Mouse (Mus musculus): Measurements from ENCODE around the gene Foxd1. TPM values are rescaled to one million over a fixed set of nuclear protein-coding genes. Genes with fewer than 3 reads are reported as not detected.

The Foxd1 gene
- polyA plus RNA-seq, 1 experiment from 2014 or later: 0.04 TPM

DNA sequence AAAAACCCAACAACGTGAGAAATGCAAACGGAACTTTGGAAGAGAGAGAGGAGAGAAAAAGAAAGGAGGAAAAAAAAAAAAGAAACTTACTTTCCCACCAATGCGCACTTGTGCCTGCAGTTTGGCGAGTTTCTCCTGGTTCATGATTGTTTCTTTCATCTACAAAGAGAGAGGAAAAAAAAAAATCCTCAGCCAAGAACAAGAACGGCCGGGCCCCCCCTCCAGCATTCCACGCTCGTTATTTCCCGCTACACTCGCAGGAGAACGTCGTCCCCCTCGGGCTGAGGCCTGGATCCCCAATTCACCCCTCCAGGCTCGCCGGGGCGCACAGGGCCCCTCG, 37.9 kb upstream of the Foxd1 start:
- H3K4me3 ChIP-seq (replicated peaks; ENCODE audit: low read length): peak overlapping the region; percentile 97
- peaks cover 16% of the 10 kb centered on the region for H3K36me3 ChIP-seq (ENCODE audit: control insufficient read depth, insufficient read depth, low read length)
- H3K4me1 ChIP-seq (ENCODE audit: control insufficient read depth, insufficient read depth, low read length): peaks cover 9% of the 10 kb centered on the region
- under 1% methylated on average over 17 of the region's 17 CpGs for WGBS
- peak overlapping the region; percentile 86 for H3K27ac ChIP-seq (ENCODE audit: low read length)
- H3K27me3 ChIP-seq (ENCODE audit: control insufficient read depth, insufficient read depth, low read length): no peaks in the 10 kb centered on the region
- H3K4me2 ChIP-seq (ENCODE audit: low read depth, low read length): peak overlapping the region; percentile 88
- H3K9ac ChIP-seq (ENCODE audit: low read length): peak overlapping the region; percentile 99
- no peaks in the 10 kb centered on the region for H3K9me3 ChIP-seq (replicated peaks; ENCODE audit: control insufficient read depth, low read length)
- ATAC-seq (ENCODE audit: insufficient read depth, low FRiP score): no peak

DNA sequence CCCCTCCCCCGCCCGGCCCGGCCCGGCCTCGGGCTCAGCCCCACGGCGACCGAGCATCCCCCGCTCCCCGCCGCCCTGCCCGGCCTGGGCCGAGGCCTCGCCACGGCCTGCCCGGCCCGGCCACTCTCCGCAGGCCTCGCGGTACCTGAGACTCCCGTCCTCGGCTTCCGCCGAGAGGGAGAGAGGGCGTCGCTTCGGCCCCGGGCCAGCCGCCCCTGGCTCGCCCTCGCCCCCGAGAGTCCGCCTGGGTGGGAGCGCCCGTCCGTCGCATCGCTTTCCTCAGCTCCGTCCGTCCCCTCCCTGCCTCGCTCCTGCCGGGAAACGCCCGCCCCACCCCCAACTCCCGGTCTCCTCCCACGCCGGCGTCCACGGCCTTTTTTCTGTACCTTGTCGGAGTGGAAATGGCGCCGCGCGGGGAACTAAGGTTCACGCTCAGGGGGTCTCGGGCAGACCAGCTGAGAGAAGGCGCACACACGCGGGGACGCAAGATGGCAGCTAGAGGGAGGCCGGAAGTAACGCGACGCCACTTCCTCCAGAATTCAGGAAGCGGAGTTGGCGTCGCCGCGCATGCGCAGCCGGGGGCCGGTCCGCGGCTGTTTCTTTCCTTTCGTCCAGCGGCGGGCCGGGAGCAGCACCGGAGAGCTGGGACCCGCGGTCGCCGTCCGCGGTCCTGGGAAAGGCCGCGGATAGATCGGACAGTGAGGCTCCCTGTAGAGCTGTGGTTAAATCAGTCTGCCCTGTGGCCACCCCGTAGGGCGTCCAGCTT, 37.4 kb upstream of the Foxd1 start, which contains the start of gene Btf3:
Btf3 (minus strand) TSS at position 527 of the 766 bp plus-strand sequence.
- no peaks in the 10 kb centered on the region for H3K27me3 ChIP-seq (ENCODE audit: control insufficient read depth, insufficient read depth, low read length)
- peaks cover 9% of the 10 kb centered on the region for H3K4me1 ChIP-seq (ENCODE audit: control insufficient read depth, insufficient read depth, low read length)
- WGBS: under 1% methylated on average over 81 of the region's 90 CpGs
- peaks cover 11% of the 10 kb centered on the region for H3K36me3 ChIP-seq (ENCODE audit: control insufficient read depth, insufficient read depth, low read length)
- H3K9me3 ChIP-seq (replicated peaks; ENCODE audit: control insufficient read depth, low read length): no peaks in the 10 kb centered on the region
- H3K9ac ChIP-seq (ENCODE audit: low read length): peak within 1 kb of the TSS; percentile 99
- peak within 1 kb of the TSS; percentile 97 for H3K4me3 ChIP-seq (replicated peaks; ENCODE audit: low read length)
- peak; percentile 93 for ATAC-seq (ENCODE audit: insufficient read depth, low FRiP score)
- H3K27ac ChIP-seq (ENCODE audit: low read length): peak within 1 kb of the TSS; percentile 86
- H3K4me2 ChIP-seq (ENCODE audit: low read depth, low read length): peak within 1 kb of the TSS; percentile 88

DNA sequence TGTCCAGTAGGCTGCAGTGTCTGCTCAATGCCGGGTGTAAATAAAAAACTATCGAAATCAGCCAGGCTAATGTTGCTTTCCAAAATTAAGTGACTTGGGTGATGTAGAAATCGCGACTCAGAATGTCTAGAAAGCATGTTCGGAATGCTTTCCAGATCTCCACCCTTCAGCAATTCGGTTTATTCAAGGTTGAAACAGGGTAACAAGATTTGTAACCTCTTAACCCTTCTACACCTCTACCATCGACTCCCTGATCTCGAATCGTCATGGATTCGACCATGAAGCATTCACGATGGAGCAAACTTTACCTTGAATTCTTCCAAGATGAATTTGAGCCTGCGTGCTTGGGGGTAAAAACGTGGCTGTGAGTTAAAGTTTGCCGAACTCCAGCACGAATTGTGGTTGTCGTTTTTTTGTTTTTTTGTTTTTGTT, 36.8 kb upstream of the Foxd1 start:
- Histone ChIP-seq H3K27ac (ENCODE audit: low read length) (peak overlapping the region; percentile 86), H3K27me3 (ENCODE audit: control insufficient read depth, insufficient read depth, low read length) (no peaks in the 10 kb centered on the region), H3K9me3 (replicated peaks; ENCODE audit: control insufficient read depth, low read length) (no peaks in the 10 kb centered on the region), H3K4me2 (ENCODE audit: low read depth, low read length) (peak overlapping the region; percentile 78), H3K9ac (ENCODE audit: low read length) (peak overlapping the region; percentile 99), H3K4me3 (replicated peaks; ENCODE audit: low read length) (peak overlapping the region; percentile 97), H3K4me1 (ENCODE audit: control insufficient read depth, insufficient read depth, low read length) (peaks cover 9% of the 10 kb centered on the region), H3K36me3 (ENCODE audit: control insufficient read depth, insufficient read depth, low read length) (0 out of 2 replicates have a peak, but pooled peaks cover 6% of the 10 kb centered on the region)
- no peak; the same call in 1 of the 2 replicates for ATAC-seq (ENCODE audit: insufficient read depth, low FRiP score)
- WGBS: 2% methylated on average over 16 of the region's 16 CpGs

DNA sequence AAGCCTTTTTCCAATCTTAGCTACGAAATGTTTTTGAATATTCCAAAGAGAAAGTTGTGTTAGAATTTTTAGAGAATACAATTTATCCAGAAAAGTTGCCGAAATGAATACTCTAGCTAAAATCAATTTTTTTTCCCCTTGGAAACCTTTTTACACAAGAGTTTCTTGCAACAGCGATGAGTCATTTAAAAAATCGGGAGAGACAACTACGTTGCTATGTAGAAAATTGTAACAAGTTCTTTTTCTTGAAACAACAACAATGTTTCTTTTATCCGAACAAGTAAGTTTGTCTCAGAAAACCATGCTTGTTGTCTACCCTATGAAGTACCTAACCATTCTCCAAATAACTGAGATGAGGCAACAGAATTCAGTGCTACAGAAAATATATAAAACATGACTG, 36.1 kb upstream of the Foxd1 start:
- H3K4me1 ChIP-seq (ENCODE audit: control insufficient read depth, insufficient read depth, low read length): peaks cover 9% of the 10 kb centered on the region
- no peak overlapping the region for H3K4me2 ChIP-seq (ENCODE audit: low read depth, low read length)
- H3K9me3 ChIP-seq (replicated peaks; ENCODE audit: control insufficient read depth, low read length): no peaks in the 10 kb centered on the region
- H3K36me3 ChIP-seq (ENCODE audit: control insufficient read depth, insufficient read depth, low read length): 0 out of 2 replicates have a peak, but pooled peaks cover 3% of the 10 kb centered on the region
- H3K27ac ChIP-seq (ENCODE audit: low read length): no peak overlapping the region
- H3K4me3 ChIP-seq (replicated peaks; ENCODE audit: low read length): no peak overlapping the region
- no peak overlapping the region for H3K9ac ChIP-seq (ENCODE audit: low read length)
- ATAC-seq (ENCODE audit: insufficient read depth, low FRiP score): no peak
- no peaks in the 10 kb centered on the region for H3K27me3 ChIP-seq (ENCODE audit: control insufficient read depth, insufficient read depth, low read length)
- 88% methylated on average over 6 of the region's 6 CpGs for WGBS

DNA sequence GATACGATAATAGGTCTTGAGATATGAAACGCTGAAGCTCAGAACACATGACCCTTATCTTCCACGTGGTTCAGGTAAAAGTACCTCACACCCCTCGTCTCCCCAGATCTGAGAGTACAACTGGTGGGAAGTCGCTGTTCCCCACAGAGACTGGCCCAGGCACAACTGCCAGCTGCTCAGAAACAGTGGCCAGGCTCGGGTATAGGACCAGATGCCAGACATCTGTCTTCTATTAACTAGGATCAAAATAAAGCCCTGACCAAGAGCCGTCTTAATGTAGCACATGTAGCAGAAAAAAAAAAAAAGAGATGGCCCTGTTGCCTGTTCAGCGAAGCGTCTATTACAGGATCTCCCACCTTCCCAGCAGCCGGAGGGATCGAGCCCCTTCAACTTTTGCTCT, 29.0 kb upstream of the Foxd1 start:
- no peaks in the 10 kb centered on the region for H3K4me1 ChIP-seq (ENCODE audit: control insufficient read depth, insufficient read depth, low read length)
- H3K36me3 ChIP-seq (ENCODE audit: control insufficient read depth, insufficient read depth, low read length): no peaks in the 10 kb centered on the region
- whole genome bisulfite sequencing: 81% methylated on average over 11 of the region's 11 CpGs
- ATAC-seq (ENCODE audit: insufficient read depth, low FRiP score): no peak
- no peak overlapping the region for H3K4me3 ChIP-seq (replicated peaks; ENCODE audit: low read length)
- no peaks in the 10 kb centered on the region for H3K9me3 ChIP-seq (replicated peaks; ENCODE audit: control insufficient read depth, low read length)
- H3K9ac ChIP-seq (ENCODE audit: low read length): no peak overlapping the region
- no peaks in the 10 kb centered on the region for H3K27me3 ChIP-seq (ENCODE audit: control insufficient read depth, insufficient read depth, low read length)
- no peak overlapping the region for H3K27ac ChIP-seq (ENCODE audit: low read length)
- H3K4me2 ChIP-seq (ENCODE audit: low read depth, low read length): no peak overlapping the region

DNA sequence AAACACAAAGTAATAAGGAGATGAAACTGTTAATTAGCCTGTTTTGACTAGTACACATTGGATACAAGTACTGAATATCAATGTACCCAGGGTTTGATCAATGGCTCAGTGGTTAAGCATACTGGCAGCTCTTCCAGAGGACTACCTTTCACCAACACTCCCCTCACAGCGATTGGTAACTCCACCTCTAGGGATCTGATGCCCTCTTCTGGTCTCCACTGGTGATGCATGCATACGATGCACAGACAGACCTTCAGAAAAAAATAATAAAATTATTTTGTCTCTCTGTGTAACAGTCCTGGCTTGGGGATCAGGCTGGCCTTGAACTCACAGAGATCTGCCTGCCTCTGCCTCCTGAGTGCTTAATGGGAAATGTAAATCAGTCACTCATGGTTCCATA, 21.9 kb upstream of the Foxd1 start:
- ATAC-seq (ENCODE audit: insufficient read depth, low FRiP score): no peak
- no peak overlapping the region for H3K4me2 ChIP-seq (ENCODE audit: low read depth, low read length)
- no peaks in the 10 kb centered on the region for H3K36me3 ChIP-seq (ENCODE audit: control insufficient read depth, insufficient read depth, low read length)
- H3K27me3 ChIP-seq (ENCODE audit: control insufficient read depth, insufficient read depth, low read length): no peaks in the 10 kb centered on the region
- WGBS: 51% methylated on average over 2 of the region's 2 CpGs
- no peak overlapping the region for H3K4me3 ChIP-seq (replicated peaks; ENCODE audit: low read length)
- no peaks in the 10 kb centered on the region for H3K4me1 ChIP-seq (ENCODE audit: control insufficient read depth, insufficient read depth, low read length)
- no peaks in the 10 kb centered on the region for H3K9me3 ChIP-seq (replicated peaks; ENCODE audit: control insufficient read depth, low read length)
- no peak overlapping the region for H3K27ac ChIP-seq (ENCODE audit: low read length)
- no peak overlapping the region for H3K9ac ChIP-seq (ENCODE audit: low read length)

DNA sequence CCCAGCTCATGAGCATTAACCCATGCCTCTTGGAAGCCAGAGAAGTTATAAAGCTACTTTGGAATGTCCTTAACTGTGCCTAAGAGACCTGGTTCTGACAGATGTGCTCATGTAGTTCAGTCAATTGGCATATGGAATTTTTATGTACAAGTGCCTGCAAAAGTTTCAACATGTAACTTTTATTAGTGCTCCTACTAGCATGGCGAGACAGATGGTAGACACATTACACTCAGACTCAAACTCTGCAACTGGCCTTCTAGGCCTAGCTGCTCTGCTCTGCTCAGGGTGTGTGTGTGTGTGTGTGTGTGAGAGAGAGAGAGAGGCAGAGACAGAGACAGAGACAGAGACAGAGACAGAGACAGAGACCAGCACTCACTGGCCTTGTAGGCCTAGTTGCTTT, 17.8 kb upstream of the Foxd1 start:
- 86% methylated on average over 1 of the region's 1 CpGs for WGBS
- H3K9ac ChIP-seq (ENCODE audit: low read length): no peak overlapping the region
- no peaks in the 10 kb centered on the region for H3K4me1 ChIP-seq (ENCODE audit: control insufficient read depth, insufficient read depth, low read length)
- no peak for ATAC-seq (ENCODE audit: insufficient read depth, low FRiP score)
- no peaks in the 10 kb centered on the region for H3K36me3 ChIP-seq (ENCODE audit: control insufficient read depth, insufficient read depth, low read length)
- H3K27me3 ChIP-seq (ENCODE audit: control insufficient read depth, insufficient read depth, low read length): no peaks in the 10 kb centered on the region
- no peak overlapping the region for H3K27ac ChIP-seq (ENCODE audit: low read length)
- no peaks in the 10 kb centered on the region for H3K9me3 ChIP-seq (replicated peaks; ENCODE audit: control insufficient read depth, low read length)
- no peak overlapping the region for H3K4me3 ChIP-seq (replicated peaks; ENCODE audit: low read length)
- H3K4me2 ChIP-seq (ENCODE audit: low read depth, low read length): no peak overlapping the region

DNA sequence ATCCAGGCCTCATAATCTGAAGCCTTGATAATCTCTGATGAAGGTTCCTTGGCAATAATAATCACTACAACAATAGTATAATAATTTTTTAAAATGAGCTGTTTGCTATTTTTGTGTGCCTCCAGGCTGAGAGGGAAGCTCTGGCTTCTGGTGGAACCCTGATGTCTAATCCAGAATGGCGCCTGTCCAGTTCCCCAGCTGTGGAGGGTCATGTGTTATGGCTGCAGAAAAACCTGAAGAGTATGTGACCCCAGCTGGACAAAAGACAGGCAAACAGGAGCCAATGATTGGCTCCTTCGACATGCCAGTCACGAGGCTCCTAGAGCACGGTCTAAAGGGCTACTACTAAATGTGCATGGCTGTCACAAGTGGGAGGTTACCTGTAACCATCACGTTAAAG, 13.5 kb upstream of the Foxd1 start:
- ATAC-seq (ENCODE audit: insufficient read depth, low FRiP score): no peak
- Histone ChIP-seq H3K36me3 (ENCODE audit: control insufficient read depth, insufficient read depth, low read length) (no peaks in the 10 kb centered on the region), H3K9ac (ENCODE audit: low read length) (no peak overlapping the region), H3K4me2 (ENCODE audit: low read depth, low read length) (no peak overlapping the region), H3K4me1 (ENCODE audit: control insufficient read depth, insufficient read depth, low read length) (no peaks in the 10 kb centered on the region), H3K27me3 (ENCODE audit: control insufficient read depth, insufficient read depth, low read length) (no peaks in the 10 kb centered on the region), H3K9me3 (replicated peaks; ENCODE audit: control insufficient read depth, low read length) (no peaks in the 10 kb centered on the region), H3K27ac (ENCODE audit: low read length) (no peak overlapping the region), H3K4me3 (replicated peaks; ENCODE audit: low read length) (no peak overlapping the region)
- WGBS: 69% methylated on average over 5 of the region's 5 CpGs

DNA sequence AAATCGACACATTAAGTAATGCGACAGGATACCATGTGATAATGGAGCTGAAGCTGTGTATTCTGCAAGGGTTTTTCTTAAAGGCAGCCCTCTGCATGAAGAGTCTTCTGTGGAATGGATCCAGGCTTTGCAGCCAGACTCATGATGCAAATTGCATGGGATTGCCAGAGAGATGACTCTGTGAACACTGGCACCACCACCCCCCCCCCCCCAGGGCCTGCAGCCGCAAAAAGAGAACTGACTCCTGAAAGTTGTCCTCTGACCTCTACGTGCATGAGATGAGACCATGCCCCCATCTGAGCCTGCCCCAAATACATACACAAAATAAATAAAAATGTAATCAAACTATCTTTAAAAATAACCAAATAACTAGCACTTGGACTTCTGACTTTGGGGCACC, 4.6 kb upstream of the Foxd1 start:
- Histone ChIP-seq H3K4me1 (ENCODE audit: control insufficient read depth, insufficient read depth, low read length) (peaks cover 10% of the 10 kb centered on the region), H3K9ac (ENCODE audit: low read length) (no peak overlapping the region), H3K27me3 (ENCODE audit: control insufficient read depth, insufficient read depth, low read length) (peaks cover 43% of the 10 kb centered on the region), H3K4me3 (replicated peaks; ENCODE audit: low read length) (no peak overlapping the region), H3K9me3 (replicated peaks; ENCODE audit: control insufficient read depth, low read length) (no peaks in the 10 kb centered on the region), H3K27ac (ENCODE audit: low read length) (no peak overlapping the region), H3K4me2 (ENCODE audit: low read depth, low read length) (no peak overlapping the region), H3K36me3 (ENCODE audit: control insufficient read depth, insufficient read depth, low read length) (no peaks in the 10 kb centered on the region)
- 83% methylated on average over 4 of the region's 4 CpGs for WGBS
- ATAC-seq (ENCODE audit: insufficient read depth, low FRiP score): no peak

Data from stomach, embryonic 16.5 days (tissue).